ENCODE assay signal across 9 mouse cellular contexts in genomic region chr1:34139871-34140471, GRCm38 (mm10).
DNase-seq lines count a peak whose midpoint lies in the region; ATAC-seq and TF ChIP-seq lines count a peak whose summit lies in the region.
"Had no signal": no experiment of that assay in that cellular context is flagged by ENCODE, and none has a peak within 500 bp of the region (broad histone marks: within the 10 kb centered on the region; RNA-seq: fewer than 3 reads in every experiment).

No protein-coding gene starts in this region.

- H3K4me2 ChIP-seq in hindbrain, postnatal 0 days (ENCODE audit: low read depth, low read length) = no peak overlapping the region
- no peak overlapping the region for H3K4me2 ChIP-seq in hindbrain, embryonic 12.5 days (replicated peaks)

- H3K4me3 ChIP-seq in hindbrain, postnatal 0 days (ENCODE audit: low read length) = no peak overlapping the region
- no peak overlapping the region for H3K4me3 ChIP-seq in hindbrain, embryonic 12.5 days
- H3K4me3 ChIP-seq: megakaryocyte, embryonic 14.5 days had no signal

- H3K9me3 ChIP-seq in hindbrain, postnatal 0 days (ENCODE audit: low read length) = no peaks in the 10 kb centered on the region
- H3K9me3 ChIP-seq in hindbrain, embryonic 12.5 days (replicated peaks) = no peaks in the 10 kb centered on the region
- H3K9me3 ChIP-seq: megakaryocyte, embryonic 14.5 days had no signal

- no peak for DNase-seq in hindbrain, postnatal 0 days (ENCODE audit: low spot score)
- peak; percentile 35 for DNase-seq in adrenal gland, postnatal 10 days
- peak; percentile 85 for DNase-seq in kidney, adult 9 months
- DNase-seq in lung, postnatal 36 days = peak; percentile 90
- DNase-seq in layer of hippocampus, adult 11-12 months (ENCODE audit: low spot score) = no peak
- DNase-seq in right cerebral cortex, postnatal 36 days (ENCODE audit: low spot score in 2 of 2) = no peak

- H3K27ac ChIP-seq in hindbrain, postnatal 0 days = no peak overlapping the region
- H3K27ac ChIP-seq in hindbrain, embryonic 12.5 days = no peak overlapping the region

- no peak overlapping the region for H3K9ac ChIP-seq in hindbrain, postnatal 0 days (replicated peaks; ENCODE audit: low read length)
- H3K9ac ChIP-seq in hindbrain, embryonic 12.5 days = no peak overlapping the region

- no peaks in the 10 kb centered on the region for H3K27me3 ChIP-seq in hindbrain, postnatal 0 days (ENCODE audit: insufficient read depth, low read length)
- H3K27me3 ChIP-seq in hindbrain, embryonic 12.5 days = no peaks in the 10 kb centered on the region
- H3K27me3 ChIP-seq: megakaryocyte, embryonic 14.5 days had no signal

- no peaks in the 10 kb centered on the region; the same call in 1 of the 2 replicates for H3K36me3 ChIP-seq in hindbrain, postnatal 0 days (ENCODE audit: insufficient read depth, low read length)
- 0 out of 2 replicates have a peak, but pooled peaks cover 3% of the 10 kb centered on the region for H3K36me3 ChIP-seq in hindbrain, embryonic 12.5 days

- 0 out of 2 replicates have a peak, but pooled peaks cover 4% of the 10 kb centered on the region for H3K4me1 ChIP-seq in hindbrain, postnatal 0 days (ENCODE audit: insufficient read depth, low read length)
- H3K4me1 ChIP-seq in hindbrain, embryonic 12.5 days = peaks cover 18% of the 10 kb centered on the region
- H3K4me1 ChIP-seq: megakaryocyte, embryonic 14.5 days had no signal

- WGBS in hindbrain, postnatal 0 days = 88% methylated on average over 6 of the region's 6 CpGs
- 86% methylated on average over 6 of the region's 6 CpGs for WGBS in hindbrain, embryonic 12.5 days

- no peak for TF ChIP-seq CTCF in hindbrain, postnatal 0 days (IDR thresholded peaks at IDR 0.05; ENCODE audit: low read depth)

- ATAC-seq in hindbrain, postnatal 0 days = peak; percentile 53; the same call in 1 of the 2 replicates
- ATAC-seq in hindbrain, embryonic 12.5 days (ENCODE audit: low FRiP score) = no peak
- ATAC-seq in granulocyte monocyte progenitor cell, adult 5-6 weeks (replicated peaks; ENCODE audit: poor library complexity, severe bottlenecking) = no peak

Comparison
In these comparisons a context has a peak if more than half of its experiments do, and no peak if none do; other contexts are left out.
1. DNase-seq: peak in adrenal gland, postnatal 10 days (single experiment), kidney, adult 9 months (single experiment) and lung, postnatal 36 days (single experiment); none in hindbrain, postnatal 0 days (single experiment), layer of hippocampus, adult 11-12 months (single experiment) and right cerebral cortex, postnatal 36 days (0 of 2).